Mouse (Mus musculus): Measurements from ENCODE around the gene Rbks.

The Rbks gene

GRCm38 (mm10) chr5:31696971-31697643 lies at the start of gene Rbks:
TSS of gene Rbks (minus strand) at chr5:31697627.
- DNase-seq (ENCODE audit: low spot score): peak; percentile 96

GRCm38 (mm10) chr5:31742521-31743031 lies 45.1 kb upstream of the Rbks start:
- DNase-seq (ENCODE audit: low spot score): peak; percentile 12

GRCm38 (mm10) chr5:31741931-31742330 lies 44.5 kb upstream of the Rbks start:
- DNase-seq (ENCODE audit: low spot score): no peak

GRCm38 (mm10) chr5:31732644-31733338 lies 35.4 kb upstream of the Rbks start:
- DNase-seq (ENCODE audit: low spot score): no peak

- no peak for DNase-seq (ENCODE audit: low spot score)
Measured at GRCm38 (mm10) chr5:31727456-31727855, 30.0 kb upstream of the Rbks start.

GRCm38 (mm10) chr5:31725885-31726284 lies 28.5 kb upstream of the Rbks start:
- DNase-seq (ENCODE audit: low spot score): no peak

GRCm38 (mm10) chr5:31724519-31724918 lies 27.1 kb upstream of the Rbks start:
- DNase-seq (ENCODE audit: low spot score): no peak

GRCm38 (mm10) chr5:31715486-31716150 lies 18.2 kb upstream of the Rbks start:
- no peak for DNase-seq (ENCODE audit: low spot score)

GRCm38 (mm10) chr5:31713841-31714264 lies 16.4 kb upstream of the Rbks start:
- no peak for DNase-seq (ENCODE audit: low spot score)

GRCm38 (mm10) chr5:31713280-31713711 lies 15.9 kb upstream of the Rbks start:
- no peak for DNase-seq (ENCODE audit: low spot score)

GRCm38 (mm10) chr5:31709389-31709788 lies 12.0 kb upstream of the Rbks start:
- no peak for DNase-seq (ENCODE audit: low spot score)

GRCm38 (mm10) chr5:31706826-31707225 lies 9.4 kb upstream of the Rbks start:
- DNase-seq (ENCODE audit: low spot score): no peak

GRCm38 (mm10) chr5:31704971-31705370 lies 7.5 kb upstream of the Rbks start:
- no peak for DNase-seq (ENCODE audit: low spot score)

GRCm38 (mm10) chr5:31699397-31699796 lies 2.0 kb upstream of the Rbks start:
- no peak for DNase-seq (ENCODE audit: low spot score)

- no peak for DNase-seq (ENCODE audit: low spot score)
Measured at GRCm38 (mm10) chr5:31698931-31699330, 1.5 kb upstream of the Rbks start.

- DNase-seq (ENCODE audit: low spot score): peak; percentile 88
Measured at GRCm38 (mm10) chr5:31698297-31698726, 885 bp upstream of the Rbks start.

- peak; percentile 90 for DNase-seq (ENCODE audit: low spot score)
Measured at GRCm38 (mm10) chr5:31697644-31698296, 343 bp upstream of the Rbks start, which contains the start of gene Babam2. TSS of gene Babam2 (plus strand) at chr5:31697684.

GRCm38 (mm10) chr5:31693191-31693590 lies 4.2 kb downstream of the Rbks start:
- no peak for DNase-seq (ENCODE audit: low spot score)

GRCm38 (mm10) chr5:31687972-31688371 lies 9.5 kb downstream of the Rbks start:
- DNase-seq (ENCODE audit: low spot score): no peak

- DNase-seq (ENCODE audit: low spot score): no peak
Measured at GRCm38 (mm10) chr5:31686040-31686439, 11.4 kb downstream of the Rbks start.

GRCm38 (mm10) chr5:31682305-31682704 lies 15.1 kb downstream of the Rbks start:
- no peak for DNase-seq (ENCODE audit: low spot score)

GRCm38 (mm10) chr5:31680183-31680582 lies 17.2 kb downstream of the Rbks start:
- no peak for DNase-seq (ENCODE audit: low spot score)

Data from embryo, embryonic 10 days (tissue).